Mouse (Mus musculus): ENCODE results near the gene Shisa9. TPM values are rescaled to one million over a fixed set of nuclear protein-coding genes. Genes with fewer than 3 reads are reported as not detected.
"Not testable (repeated sequence)": the region's sequence is repeated elsewhere in the genome, so short reads cannot be mapped to it uniquely, and the experiment has no call there.

Gene Shisa9
- polyA plus RNA-seq (2015; fragmentation: Nextera tagmentation; extraction: Ambion mirVana) = 5.6 and 6.7 TPM in 2 replicates

- Histone ChIP-seq H3K4me1 (peaks cover 38% of the 10 kb centered on the region), H3K4me3 (peak within 1 kb of the TSS; percentile 63), H3K4me2 (replicated peaks) (peak within 1 kb of the TSS; percentile 96), H3K27me3 (peaks cover 29% of the 10 kb centered on the region), H3K9me3 (no peaks in the 10 kb centered on the region), H3K36me3 (no peaks in the 10 kb centered on the region), H3K27ac (replicated peaks) (peak within 1 kb of the TSS; percentile 42), H3K9ac (replicated peaks) (peak within 1 kb of the TSS; percentile 62)
- ATAC-seq (replicated peaks) = peak; percentile 77
- WGBS = under 1% methylated on average over 41 of the region's 42 CpGs
These were observed at the start of gene Shisa9 for GRCm38 (mm10) chr16:11983616-11984270. TSS of gene Shisa9 (plus strand) at chr16:11984113.

GRCm38 (mm10) chr16:11940477-11940876, 43.4 kb upstream of the Shisa9 start:
- Histone ChIP-seq H3K4me1 (no peaks in the 10 kb centered on the region), H3K4me2 (replicated peaks) (no peak overlapping the region), H3K9me3 (no peaks in the 10 kb centered on the region), H3K27me3 (no peaks in the 10 kb centered on the region), H3K9ac (replicated peaks) (no peak overlapping the region), H3K27ac (replicated peaks) (no peak overlapping the region), H3K36me3 (no peaks in the 10 kb centered on the region), H3K4me3 (no peak overlapping the region)
- no peak for ATAC-seq (replicated peaks)

- H3K4me1 ChIP-seq = no peaks in the 10 kb centered on the region
- H3K9me3 ChIP-seq = no peaks in the 10 kb centered on the region
- no peak overlapping the region for H3K4me2 ChIP-seq (replicated peaks)
- H3K4me3 ChIP-seq = no peak overlapping the region
- WGBS = 74% methylated on average over 1 of the region's 1 CpGs
- H3K27me3 ChIP-seq = no peaks in the 10 kb centered on the region
- no peak overlapping the region for H3K27ac ChIP-seq (replicated peaks)
- no peak for ATAC-seq (replicated peaks)
- no peak overlapping the region for H3K9ac ChIP-seq (replicated peaks)
- H3K36me3 ChIP-seq = no peaks in the 10 kb centered on the region
These were observed 23.2 kb upstream of the Shisa9 start for GRCm38 (mm10) chr16:11960691-11961090.

GRCm38 (mm10) chr16:11966041-11966440, 17.9 kb upstream of the Shisa9 start:
- WGBS = 90% methylated on average over 8 of the region's 8 CpGs
- ATAC-seq (replicated peaks) = no peak
- no peak overlapping the region for H3K4me2 ChIP-seq (replicated peaks)
- H3K9me3 ChIP-seq = no peaks in the 10 kb centered on the region
- H3K4me1 ChIP-seq = no peaks in the 10 kb centered on the region
- H3K9ac ChIP-seq (replicated peaks) = no peak overlapping the region
- H3K27ac ChIP-seq (replicated peaks) = no peak overlapping the region
- H3K27me3 ChIP-seq = no peaks in the 10 kb centered on the region
- no peaks in the 10 kb centered on the region for H3K36me3 ChIP-seq
- no peak overlapping the region for H3K4me3 ChIP-seq

GRCm38 (mm10) chr16:11966810-11967209, 17.1 kb upstream of the Shisa9 start:
- H3K9ac ChIP-seq (replicated peaks); H3K36me3 ChIP-seq; H3K9me3 ChIP-seq; H3K27me3 ChIP-seq; H3K27ac ChIP-seq (replicated peaks); ATAC-seq (replicated peaks); H3K4me3 ChIP-seq; H3K4me1 ChIP-seq; H3K4me2 ChIP-seq (replicated peaks): not testable (repeated sequence)
- 91% methylated on average over 5 of the region's 5 CpGs for WGBS

- Histone ChIP-seq H3K9ac (replicated peaks) (no peak overlapping the region), H3K27ac (replicated peaks) (no peak overlapping the region), H3K27me3 (no peaks in the 10 kb centered on the region), H3K36me3 (no peaks in the 10 kb centered on the region), H3K4me1 (no peaks in the 10 kb centered on the region), H3K4me2 (replicated peaks) (no peak overlapping the region), H3K9me3 (no peaks in the 10 kb centered on the region), H3K4me3 (no peak overlapping the region)
- ATAC-seq (replicated peaks) = no peak
- WGBS = 70% methylated on average over 2 of the region's 2 CpGs
These were observed 16.3 kb upstream of the Shisa9 start for GRCm38 (mm10) chr16:11967579-11967978.

GRCm38 (mm10) chr16:11973707-11974106, 10.2 kb upstream of the Shisa9 start:
- Histone ChIP-seq H3K4me2 (replicated peaks) (no peak overlapping the region), H3K36me3 (no peaks in the 10 kb centered on the region), H3K9me3 (no peaks in the 10 kb centered on the region), H3K4me1 (no peaks in the 10 kb centered on the region), H3K27me3 (no peaks in the 10 kb centered on the region), H3K27ac (replicated peaks) (no peak overlapping the region), H3K9ac (replicated peaks) (no peak overlapping the region), H3K4me3 (no peak overlapping the region)
- 36% methylated on average over 4 of the region's 4 CpGs for WGBS
- no peak for ATAC-seq (replicated peaks)

GRCm38 (mm10) chr16:11976737-11977136, 7.2 kb upstream of the Shisa9 start:
- peaks cover 3% of the 10 kb centered on the region; the same call in 1 of the 2 replicates for H3K27me3 ChIP-seq
- no peak overlapping the region for H3K27ac ChIP-seq (replicated peaks)
- no peak overlapping the region for H3K9ac ChIP-seq (replicated peaks)
- no peaks in the 10 kb centered on the region for H3K36me3 ChIP-seq
- WGBS = 90% methylated on average over 2 of the region's 2 CpGs
- H3K9me3 ChIP-seq = no peaks in the 10 kb centered on the region
- no peak for ATAC-seq (replicated peaks)
- no peak overlapping the region for H3K4me3 ChIP-seq
- no peaks in the 10 kb centered on the region for H3K4me1 ChIP-seq
- no peak overlapping the region for H3K4me2 ChIP-seq (replicated peaks)

GRCm38 (mm10) chr16:11980764-11981163, 3.1 kb upstream of the Shisa9 start:
- Histone ChIP-seq H3K27me3 (peaks cover 27% of the 10 kb centered on the region), H3K36me3 (no peaks in the 10 kb centered on the region), H3K4me2 (replicated peaks) (no peak overlapping the region), H3K27ac (replicated peaks) (no peak overlapping the region), H3K9me3 (no peaks in the 10 kb centered on the region), H3K4me1 (peaks cover 24% of the 10 kb centered on the region), H3K9ac (replicated peaks) (no peak overlapping the region), H3K4me3 (no peak overlapping the region)
- 17% methylated on average over 3 of the region's 3 CpGs for WGBS
- ATAC-seq (replicated peaks) = no peak

GRCm38 (mm10) chr16:11983106-11983615, 752 bp upstream of the Shisa9 start:
- no peaks in the 10 kb centered on the region for H3K9me3 ChIP-seq
- H3K4me1 ChIP-seq = peaks cover 38% of the 10 kb centered on the region
- peak overlapping the region; percentile 42; the same call in 1 of the 2 replicates for H3K27ac ChIP-seq (replicated peaks)
- H3K9ac ChIP-seq (replicated peaks) = peak overlapping the region; percentile 62
- WGBS = 1% methylated on average over 25 of the region's 25 CpGs
- peak overlapping the region; percentile 96 for H3K4me2 ChIP-seq (replicated peaks)
- H3K4me3 ChIP-seq = peak overlapping the region; percentile 63
- peaks cover 28% of the 10 kb centered on the region for H3K27me3 ChIP-seq
- ATAC-seq (replicated peaks) = peak; percentile 21; the same call in 1 of the 2 replicates
- H3K36me3 ChIP-seq = no peaks in the 10 kb centered on the region

GRCm38 (mm10) chr16:11984271-11984791, 418 bp downstream of the Shisa9 start:
- H3K27me3 ChIP-seq = peaks cover 32% of the 10 kb centered on the region
- H3K4me1 ChIP-seq = peaks cover 38% of the 10 kb centered on the region
- under 1% methylated on average over 59 of the region's 76 CpGs for WGBS
- H3K4me3 ChIP-seq = peak overlapping the region; percentile 63
- no peaks in the 10 kb centered on the region for H3K36me3 ChIP-seq
- H3K27ac ChIP-seq (replicated peaks) = 0 out of 2 replicates have a peak overlapping the region, but pooled peaks have one; percentile 42
- no peaks in the 10 kb centered on the region for H3K9me3 ChIP-seq
- ATAC-seq (replicated peaks) = peak; percentile 79
- H3K4me2 ChIP-seq (replicated peaks) = peak overlapping the region; percentile 96
- H3K9ac ChIP-seq (replicated peaks) = peak overlapping the region; percentile 62

GRCm38 (mm10) chr16:11987056-11987455, 3.1 kb downstream of the Shisa9 start:
- Histone ChIP-seq H3K4me2 (replicated peaks) (peak overlapping the region; percentile 96), H3K4me3 (peak overlapping the region; percentile 63; the same call in 1 of the 2 replicates), H3K9me3 (no peaks in the 10 kb centered on the region), H3K27me3 (peaks cover 25% of the 10 kb centered on the region), H3K9ac (replicated peaks) (no peak overlapping the region), H3K27ac (replicated peaks) (no peak overlapping the region), H3K4me1 (peaks cover 45% of the 10 kb centered on the region), H3K36me3 (no peaks in the 10 kb centered on the region)
- ATAC-seq (replicated peaks) = no peak
- 50% methylated on average over 4 of the region's 4 CpGs for WGBS

Data from forebrain, embryonic 15.5 days (tissue).